Mouse (Mus musculus) subcutaneous adipose tissue, adult 2 months (tissue): ENCODE measurements around the gene Dnase2a. TPM values are rescaled to one million over a fixed set of nuclear protein-coding genes. Genes with fewer than 3 reads are reported as not detected.

Experiments
- polyA plus RNA-seq: library from polyadenylated mRNA; depleted of rRNA; stranded (reverse); fragments of >200 nt; gene quantifications from 2 replicates; pipeline ENCODE4 v1.2.3, GENCODE M21; 2012; ENCODE audit warnings: low replicate concordance; rRNA removed

Dnase2a gene
- 29.4 and 31.5 TPM in 2 replicates for polyA plus RNA-seq

GRCm38 (mm10) chr8:84908421-84909161, at the start of gene Dnase2a:
Gene Dnase2a (plus strand): TSS chr8:84908560.

GRCm38 (mm10) chr8:84871376-84872308, 36.7 kb upstream of the Dnase2a start, which contains the start of gene Syce2:
Gene Syce2 (plus strand): TSS chr8:84872111.

GRCm38 (mm10) chr8:84893709-84894134, 14.6 kb upstream of the Dnase2a start, which contains the start of gene Gcdh:
Gene Gcdh (minus strand): TSS chr8:84893921.

GRCm38 (mm10) chr8:84901752-84902151, 6.6 kb upstream of the Dnase2a start, which contains the start of gene Klf1:
Gene Klf1 (plus strand): TSS chr8:84901928.

DNA sequence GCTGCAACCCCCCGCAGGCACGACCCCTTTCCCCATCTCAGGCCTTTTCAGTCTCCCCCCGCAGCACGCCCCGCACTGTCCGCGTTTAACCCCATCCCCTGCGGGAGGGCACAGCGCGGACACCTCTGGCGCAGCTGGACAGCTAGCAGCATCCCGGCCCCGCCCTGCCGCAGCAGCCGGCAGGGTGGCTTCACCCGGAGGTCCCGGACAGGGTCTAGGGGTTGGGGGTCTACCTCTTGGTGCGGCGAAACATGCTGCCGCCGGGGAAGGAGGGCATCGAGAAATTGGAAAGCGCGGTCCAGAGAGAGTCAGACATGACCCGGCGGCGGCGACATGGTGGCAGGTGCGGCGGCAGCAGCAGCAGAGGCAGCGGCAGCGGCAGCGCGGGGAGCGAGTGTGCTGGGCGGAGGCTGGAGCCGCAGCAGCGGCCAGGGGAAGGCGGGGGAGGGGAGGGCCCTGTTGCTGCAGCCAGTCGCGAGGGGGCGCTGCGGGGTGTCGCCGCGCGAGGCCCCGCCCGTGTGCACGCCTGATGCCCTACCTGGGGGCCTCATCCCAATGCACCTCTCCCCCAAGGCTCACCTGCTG, 28.7 kb downstream of the Dnase2a start, which contains the start of gene Mast1:
Mast1 (minus strand) TSS at position 398 of the 585 bp plus-strand sequence.

DNA sequence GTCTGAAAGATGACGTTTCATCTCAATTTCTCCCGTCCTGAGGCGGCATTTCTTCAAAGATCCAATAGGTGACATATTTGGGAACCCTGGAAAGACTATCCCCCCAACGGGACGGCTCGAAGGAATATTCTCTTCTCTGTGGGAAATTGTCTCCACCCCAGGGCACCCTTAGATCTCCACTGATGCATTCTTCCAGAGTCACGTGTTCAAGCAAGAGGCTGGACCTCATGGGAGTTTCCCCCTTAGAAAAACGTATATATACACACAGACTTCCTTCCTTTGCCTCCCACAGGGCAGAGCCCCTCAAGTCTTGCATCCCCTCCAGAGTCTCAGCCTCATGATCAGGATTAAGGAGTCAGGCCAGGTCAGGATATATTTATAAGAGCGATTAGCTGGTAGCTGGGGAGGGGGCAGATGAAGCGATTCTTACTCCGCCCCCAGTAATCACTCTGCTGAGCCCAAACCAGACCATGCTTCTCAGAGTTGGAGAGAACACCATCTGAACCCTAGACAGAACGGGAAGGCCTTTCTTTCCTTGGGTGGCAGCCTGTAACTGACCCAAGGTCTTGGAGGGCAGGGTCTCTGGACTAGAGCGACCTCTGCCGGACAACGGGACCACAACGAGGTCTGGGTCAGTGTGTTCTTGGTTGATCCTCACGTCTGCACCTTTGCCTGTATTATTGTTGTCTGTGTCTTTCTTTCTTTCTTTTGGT, 38.3 kb downstream of the Dnase2a start, which contains the start of gene Rtbdn:
Rtbdn (plus strand) TSS at position 464 of the 713 bp plus-strand sequence.

DNA sequence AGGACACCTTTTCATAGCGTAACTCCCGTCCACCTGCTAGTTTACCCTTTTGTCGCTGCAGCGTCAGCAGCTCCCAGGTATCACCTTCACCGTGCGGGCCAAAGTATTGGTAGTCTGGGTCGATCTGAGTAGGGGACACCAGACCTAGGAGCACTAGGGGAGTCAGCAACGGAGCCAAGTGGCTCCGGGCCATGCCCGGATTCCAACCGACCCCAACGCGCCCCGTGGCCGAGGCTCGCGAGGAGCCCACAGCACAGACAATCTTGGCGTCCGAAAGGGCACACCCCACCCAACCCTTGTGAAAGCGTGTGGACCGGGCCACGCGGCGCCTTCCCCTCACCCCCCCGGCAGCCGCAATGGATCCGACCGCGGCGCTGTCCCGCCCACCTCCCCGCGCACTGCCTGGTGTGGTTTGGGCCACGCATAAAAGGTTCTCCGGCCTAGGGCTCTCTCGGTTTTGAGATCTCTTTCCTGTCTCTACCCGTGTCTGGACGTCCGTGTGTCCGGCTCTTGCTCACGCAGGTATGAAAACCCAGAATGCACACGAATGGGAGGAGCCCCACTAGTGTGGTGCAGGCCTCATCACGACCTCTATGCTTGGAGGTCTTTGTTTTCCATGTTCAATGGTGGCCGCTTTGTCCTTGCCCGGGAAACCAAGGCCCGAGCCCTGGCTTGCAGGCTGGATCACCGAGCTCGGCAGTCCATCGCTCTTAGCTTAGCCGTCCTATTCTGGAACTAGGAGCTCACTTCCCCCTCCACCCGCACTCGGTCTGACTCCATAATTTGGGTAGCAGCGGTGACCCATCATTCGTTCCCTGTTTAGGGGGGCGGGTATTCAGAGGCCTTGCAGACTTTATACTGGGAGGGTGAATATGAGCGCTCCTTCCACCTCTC, 61.1 kb downstream of the Dnase2a start, which contains the start of the genes Gm49661, Prdx2 and Rnaseh2a:
Gm49661 (minus strand) TSS at position 193 of the 894 bp plus-strand sequence.
Prdx2 (plus strand) TSS at position 347 of the 894 bp plus-strand sequence.
Rnaseh2a (minus strand) TSS at position 527 of the 894 bp plus-strand sequence.

Other genes with a start within 250 kb of the Dnase2a start
- gene Ier2, start 245.7 kb upstream of the Dnase2a start, polyA plus RNA-seq = 10.9 and 23.8 TPM in 2 replicates
- gene Trmt1, start 222.3 kb upstream of the Dnase2a start, polyA plus RNA-seq = 72.4 and 132 TPM in 2 replicates
- gene Nacc1, start 220.7 kb upstream of the Dnase2a start, polyA plus RNA-seq = 73.3 and 129 TPM in 2 replicates
- 13.9 and 16.3 TPM in 2 replicates for gene Lyl1, start 207.1 kb upstream of the Dnase2a start, polyA plus RNA-seq
- 0.86 and 1.6 TPM in 2 replicates for gene G430095P16Rik, start 185.6 kb upstream of the Dnase2a start, polyA plus RNA-seq
- 59.3 and 122 TPM in 2 replicates for gene Nfix, start 108.2 kb upstream of the Dnase2a start, polyA plus RNA-seq
- gene Dand5, start 85.7 kb upstream of the Dnase2a start, polyA plus RNA-seq = 4.0 TPM in 2 replicates
- 10.2 and 33.6 TPM in 2 replicates for gene Gadd45gip1, start 77.0 kb upstream of the Dnase2a start, polyA plus RNA-seq
- 104 and 105 TPM in 2 replicates for gene Rad23a, start 67.9 kb upstream of the Dnase2a start, polyA plus RNA-seq
- 216 and 341 TPM in 2 replicates for gene Calr, start 61.6 kb upstream of the Dnase2a start, polyA plus RNA-seq
- 43.3 and 77.7 TPM in 2 replicates for gene Farsa, start 51.6 kb upstream of the Dnase2a start, polyA plus RNA-seq
- gene Syce2, start 36.4 kb upstream of the Dnase2a start, polyA plus RNA-seq = 1.1 and 2.7 TPM in 2 replicates
- gene Gcdh, start 14.6 kb upstream of the Dnase2a start, polyA plus RNA-seq = 87.4 and 112 TPM in 2 replicates
- 0.22 and 0.30 TPM in 2 replicates for gene Klf1, start 6.6 kb upstream of the Dnase2a start, polyA plus RNA-seq
- gene Mast1, start 28.8 kb downstream of the Dnase2a start, polyA plus RNA-seq = 0.03 and 0.10 TPM in 2 replicates
- not detected in 2 replicates for gene Rtbdn, start 38.4 kb downstream of the Dnase2a start, polyA plus RNA-seq
- gene Gm49661, start 60.9 kb downstream of the Dnase2a start, polyA plus RNA-seq = not detected in 2 replicates
- 246 and 252 TPM in 2 replicates for gene Prdx2, start 61.0 kb downstream of the Dnase2a start, polyA plus RNA-seq
- 38.6 and 47.8 TPM in 2 replicates for gene Rnaseh2a, start 61.2 kb downstream of the Dnase2a start, polyA plus RNA-seq
- 35.0 and 39.1 TPM in 2 replicates for gene Junb, start 70.2 kb downstream of the Dnase2a start, polyA plus RNA-seq
- gene Hook2, start 82.0 kb downstream of the Dnase2a start, polyA plus RNA-seq = 2.5 and 10.6 TPM in 2 replicates
- not detected in 2 replicates for gene Best2, start 106.0 kb downstream of the Dnase2a start, polyA plus RNA-seq
- 184 and 205 TPM in 2 replicates for gene Asna1, start 116.7 kb downstream of the Dnase2a start, polyA plus RNA-seq
- gene Trir, start 118.3 kb downstream of the Dnase2a start, polyA plus RNA-seq = 61.2 and 143 TPM in 2 replicates
- 74.9 and 104 TPM in 2 replicates for gene Tnpo2, start 128.4 kb downstream of the Dnase2a start, polyA plus RNA-seq
- gene Fbxw9, start 151.5 kb downstream of the Dnase2a start, polyA plus RNA-seq = 36.0 and 48.0 TPM in 2 replicates
- gene Gm5741, start 159.4 kb downstream of the Dnase2a start, polyA plus RNA-seq = 0.85 TPM in 1 of 2 replicates, not detected in the other
- 31.5 and 54.1 TPM in 2 replicates for gene Dhps, start 163.2 kb downstream of the Dnase2a start, polyA plus RNA-seq
- 156 and 164 TPM in 2 replicates for gene Wdr83os, start 172.2 kb downstream of the Dnase2a start, polyA plus RNA-seq
- 33.8 and 37.5 TPM in 2 replicates for gene Wdr83, start 172.7 kb downstream of the Dnase2a start, polyA plus RNA-seq
- 98.6 and 103 TPM in 2 replicates for gene Man2b1, start 174.7 kb downstream of the Dnase2a start, polyA plus RNA-seq
- 0.86 and 1.5 TPM in 2 replicates for gene Zfp791, start 214.5 kb downstream of the Dnase2a start, polyA plus RNA-seq
- gene Cks1brt, start 243.4 kb downstream of the Dnase2a start, polyA plus RNA-seq = not detected in 2 replicates